Comparison of ENCODE assay signal across 8 mouse cellular contexts in genomic region chr1:52302557-52302956, GRCm38 (mm10).
DNase-seq lines count a peak whose midpoint lies in the region; ATAC-seq and TF ChIP-seq lines count a peak whose summit lies in the region.

No protein-coding gene starts in this region.

- H3K9ac ChIP-seq in kidney, postnatal 0 days (ENCODE audit: low read depth, low read length), result no peak overlapping the region
- no peak overlapping the region for H3K9ac ChIP-seq in liver, embryonic 11.5 days (ENCODE audit: low read depth, low read length)

- CTCF ChIA-PET in Patski (lab: Charles Lee), result interaction anchor here (1.0 to 3.3 kb wide), 2 partner anchors 134 to 156 kb away, joined by 4 to 13 read pairs; no protein-coding TSS in a partner anchor

- 0 out of 2 replicates have a peak overlapping the region, but pooled peaks have one; percentile 15 for H3K4me2 ChIP-seq in kidney, postnatal 0 days (ENCODE audit: low read length)
- no peak overlapping the region for H3K4me2 ChIP-seq in liver, embryonic 11.5 days

- no peaks in the 10 kb centered on the region for H3K36me3 ChIP-seq in kidney, postnatal 0 days (ENCODE audit: insufficient read depth, low read length)
- no peaks in the 10 kb centered on the region for H3K36me3 ChIP-seq in liver, embryonic 11.5 days (ENCODE audit: control insufficient read depth, insufficient read depth, low read length)

- H3K4me1 ChIP-seq in kidney, postnatal 0 days (replicated peaks; ENCODE audit: insufficient read depth, low read length), result no peaks in the 10 kb centered on the region
- no peaks in the 10 kb centered on the region for H3K4me1 ChIP-seq in liver, embryonic 11.5 days (replicated peaks; ENCODE audit: control insufficient read depth, insufficient read depth, low read length)

- POLR2A ChIA-PET in Patski (lab: Charles Lee), result no interaction called here

- no peak overlapping the region for H3K27ac ChIP-seq in kidney, postnatal 0 days
- no peak overlapping the region for H3K27ac ChIP-seq in liver, embryonic 11.5 days (ENCODE audit: low read depth, low read length)

- ATAC-seq in Patski, result peak; percentile 91
- ATAC-seq in kidney, postnatal 0 days (replicated peaks; ENCODE audit: low FRiP score, low read depth), result peak; percentile 72
- no peak for ATAC-seq in liver, embryonic 11.5 days (replicated peaks; ENCODE audit: low FRiP score)

- DNase-seq in 416B (ENCODE audit: low read depth), result peak; percentile 80
- no peak for DNase-seq in Patski (ENCODE audit: low read depth, low spot score)
- peak; percentile 83 to 88 for DNase-seq in cerebellum, postnatal 25 days
- peak; percentile 34 for DNase-seq in gastrocnemius, postnatal 25 days
- peak; percentile 87 for DNase-seq in kidney, postnatal 0 days (ENCODE audit: low spot score)
- peak; percentile 40 for DNase-seq in liver, embryonic 11.5 days (ENCODE audit: low spot score)
- DNase-seq in ovary, postnatal 14 days (ENCODE audit: low spot score), result peak; percentile 69
- DNase-seq in thymus, postnatal 14 days, result peak; percentile 72

- H3K4me3 ChIP-seq in kidney, postnatal 0 days (replicated peaks; ENCODE audit: low read depth, low read length), result no peak overlapping the region
- H3K4me3 ChIP-seq in liver, embryonic 11.5 days (ENCODE audit: low read depth, low read length), result no peak overlapping the region

- in situ Hi-C loops in Patski (cut with MboI; ENCODE audit: low pct_unique_long_range_greater_than_20kb), result loop anchor here (10.0 kb wide), 1 partner anchor 322 kb away; no protein-coding TSS in a partner anchor

- no peaks in the 10 kb centered on the region for H3K9me3 ChIP-seq in kidney, postnatal 0 days (replicated peaks; ENCODE audit: low read length)
- no peaks in the 10 kb centered on the region for H3K9me3 ChIP-seq in liver, embryonic 11.5 days (ENCODE audit: control insufficient read depth, low read length)

- H3K27me3 ChIP-seq in Patski, result no peaks in the 10 kb centered on the region
- H3K27me3 ChIP-seq in kidney, postnatal 0 days (ENCODE audit: insufficient read depth, low read length), result no peaks in the 10 kb centered on the region
- no peaks in the 10 kb centered on the region for H3K27me3 ChIP-seq in liver, embryonic 11.5 days (replicated peaks; ENCODE audit: control insufficient read depth, insufficient read depth, low read length)

- WGBS in kidney, postnatal 0 days, result 11% methylated on average over 6 of the region's 6 CpGs
- WGBS in liver, embryonic 11.5 days, result 7% methylated on average over 6 of the region's 6 CpGs

- TF ChIP-seq CTCF in Patski (IDR thresholded peaks at IDR 0.05), result peak; percentile 85
- TF ChIP-seq CTCF in kidney, postnatal 0 days (IDR thresholded peaks at IDR 0.05; ENCODE audit: low read depth), result peak; percentile 79
